In genomic region chrX:152327689-152328052, GRCm38 (mm10) we compare ENCODE assay signal across 8 mouse cellular contexts. TPM values are rescaled to one million over a fixed set of nuclear protein-coding genes. Genes with fewer than 3 reads are reported as not detected.
DNase-seq lines count a peak whose midpoint lies in the region; ATAC-seq and TF ChIP-seq lines count a peak whose summit lies in the region.

No protein-coding gene starts in this region.

- H3K4me2 ChIP-seq in liver, embryonic 11.5 days = peak overlapping the region; percentile 70
- peak overlapping the region; percentile 57 for H3K4me2 ChIP-seq in stomach, embryonic 16.5 days (ENCODE audit: low read depth, low read length)

- H3K4me1 ChIP-seq in cerebellum, adult 2 months (ENCODE audit: control insufficient read depth, insufficient read depth, low read length) = no peaks in the 10 kb centered on the region
- H3K4me1 ChIP-seq in spleen, adult 2 months (ENCODE audit: control insufficient read depth, insufficient read depth, insufficient read length) = no peaks in the 10 kb centered on the region
- H3K4me1 ChIP-seq in liver, embryonic 11.5 days (replicated peaks; ENCODE audit: control insufficient read depth, insufficient read depth, low read length) = no peaks in the 10 kb centered on the region
- H3K4me1 ChIP-seq in stomach, embryonic 16.5 days (ENCODE audit: control insufficient read depth, insufficient read depth, low read length) = no peaks in the 10 kb centered on the region

- no peak; the same call in 1 of the 2 replicates for ATAC-seq in liver, embryonic 11.5 days (replicated peaks; ENCODE audit: low FRiP score)
- ATAC-seq in stomach, embryonic 16.5 days (ENCODE audit: insufficient read depth, low FRiP score) = 0 out of 2 replicates have a peak, but pooled peaks have one; percentile 21

- TF ChIP-seq POLR2A in cerebellum, adult 2 months (IDR thresholded peaks at IDR 0.05; ENCODE audit: borderline replicate concordance, insufficient read depth, low read length) = no peak
- TF ChIP-seq POLR2A in spleen, adult 2 months (IDR thresholded peaks at IDR 0.05; ENCODE audit: low read depth, low read length) = no peak

- no peaks in the 10 kb centered on the region for H3K9me3 ChIP-seq in liver, embryonic 11.5 days (ENCODE audit: control insufficient read depth, low read length)
- no peaks in the 10 kb centered on the region for H3K9me3 ChIP-seq in stomach, embryonic 16.5 days (replicated peaks; ENCODE audit: control insufficient read depth, low read length)

- no peak for TF ChIP-seq CTCF in cerebellum, adult 2 months (IDR thresholded peaks at IDR 0.05; ENCODE audit: borderline replicate concordance, insufficient read depth, low read depth, low read length)
- TF ChIP-seq CTCF in spleen, adult 2 months (IDR thresholded peaks at IDR 0.05; ENCODE audit: extremely low read depth, insufficient read depth, insufficient read length, insufficient replicate concordance) = no peak

- H3K9ac ChIP-seq in liver, embryonic 11.5 days (ENCODE audit: low read depth, low read length) = 0 out of 2 replicates have a peak overlapping the region, but pooled peaks have one; percentile 0
- H3K9ac ChIP-seq in stomach, embryonic 16.5 days (ENCODE audit: low read length) = peak overlapping the region; percentile 48

- H3K4me3 ChIP-seq in cerebellum, adult 2 months (replicated peaks; ENCODE audit: insufficient read depth, low read depth, low read length) = peak overlapping the region; percentile 33
- H3K4me3 ChIP-seq in spleen, adult 2 months (ENCODE audit: extremely low read depth, insufficient read depth, insufficient read length) = peak overlapping the region; percentile 82
- H3K4me3 ChIP-seq in liver, embryonic 11.5 days (ENCODE audit: low read depth, low read length) = peak overlapping the region; percentile 66
- H3K4me3 ChIP-seq in stomach, embryonic 16.5 days (replicated peaks; ENCODE audit: low read length) = peak overlapping the region; percentile 62

- no peak for DNase-seq in cerebellum, adult 2 months
- no peak for DNase-seq in cerebellum, adult 11-12 months
- DNase-seq in spleen, adult 2 months (ENCODE audit: low read depth in 1 of 2, low spot score in 2 of 2) = no peak
- no peak for DNase-seq in spleen, postnatal 36 days (ENCODE audit: low spot score in 2 of 2)
- DNase-seq in liver, embryonic 11.5 days (ENCODE audit: low spot score) = no peak
- DNase-seq in adrenal gland, adult 2 months = no peak
- DNase-seq in cerebellum, postnatal 25 days = no peak

- H3K36me3 ChIP-seq in spleen, adult 2 months (ENCODE audit: control insufficient read depth, insufficient read depth, low read length) = no peaks in the 10 kb centered on the region
- H3K36me3 ChIP-seq in liver, embryonic 11.5 days (ENCODE audit: control insufficient read depth, insufficient read depth, low read length) = no peaks in the 10 kb centered on the region
- H3K36me3 ChIP-seq in stomach, embryonic 16.5 days (ENCODE audit: control insufficient read depth, insufficient read depth, low read length) = no peaks in the 10 kb centered on the region

- H3K27me3 ChIP-seq in cerebellum, adult 2 months (ENCODE audit: control insufficient read depth, insufficient read depth, low read length) = no peaks in the 10 kb centered on the region
- no peaks in the 10 kb centered on the region for H3K27me3 ChIP-seq in spleen, adult 2 months (ENCODE audit: control insufficient read depth, insufficient read depth, low read length)
- peaks cover 10% of the 10 kb centered on the region for H3K27me3 ChIP-seq in liver, embryonic 11.5 days (replicated peaks; ENCODE audit: control insufficient read depth, insufficient read depth, low read length)
- H3K27me3 ChIP-seq in stomach, embryonic 16.5 days (ENCODE audit: control insufficient read depth, insufficient read depth, low read length) = peaks cover 9% of the 10 kb centered on the region; the same call in 1 of the 2 replicates

- WGBS in cerebellum, adult 2 months = 14% methylated on average over 8 of the region's 8 CpGs
- whole genome bisulfite sequencing in spleen, adult 2 months = 35% methylated on average over 8 of the region's 8 CpGs
- 19% methylated on average over 8 of the region's 8 CpGs for WGBS in liver, embryonic 11.5 days
- WGBS in stomach, embryonic 16.5 days = 18% methylated on average over 8 of the region's 8 CpGs

- no peak overlapping the region for H3K27ac ChIP-seq in cerebellum, adult 2 months (ENCODE audit: insufficient read depth, low read length)
- 0 out of 2 replicates have a peak overlapping the region, but pooled peaks have one; percentile 9 for H3K27ac ChIP-seq in spleen, adult 2 months (ENCODE audit: insufficient read depth, low read length)
- no peak overlapping the region for H3K27ac ChIP-seq in liver, embryonic 11.5 days (ENCODE audit: low read depth, low read length)
- no peak overlapping the region; the same call in 1 of the 2 replicates for H3K27ac ChIP-seq in stomach, embryonic 16.5 days (ENCODE audit: low read length)

RNA-seq across cellular contexts. Expression of gene Kantr, which starts 0.4 kb away (rescaled TPM):
- 25.5 and 28.8 TPM in 2 replicates for polyA plus RNA-seq in cerebellum, adult 2 months (2012; rRNA removed)
- polyA plus RNA-seq in spleen, adult 2 months (2012; rRNA removed) = 5.0 and 6.1 TPM in 2 replicates
- polyA plus RNA-seq in liver, embryonic 11.5 days (2014; fragmentation: Nextera tagmentation; extraction: Ambion mirVana) = 9.4 and 9.5 TPM in 2 replicates
- 13.8 and 14.8 TPM in 2 replicates for polyA plus RNA-seq in stomach, embryonic 16.5 days (2015; fragmentation: Nextera tagmentation; extraction: Ambion mirVana)
- total RNA-seq in adrenal gland, adult 2 months (2021) = 10 to 100 TPM in 1 of 2 experiments, 1 to 10 TPM in 1; 9.0 to 12.0 TPM
- 5.1 and 6.5 TPM in 2 replicates for polyA plus RNA-seq in adrenal gland, adult 2 months (2012; rRNA removed)

RNA-seq across cellular contexts. Expression of gene Tspyl2, which starts 14.6 kb away (rescaled TPM):
- 191 and 195 TPM in 2 replicates for polyA plus RNA-seq in cerebellum, adult 2 months (2012; rRNA removed)
- polyA plus RNA-seq in spleen, adult 2 months (2012; rRNA removed) = 18.4 and 18.9 TPM in 2 replicates
- 14.6 and 16.1 TPM in 2 replicates for polyA plus RNA-seq in liver, embryonic 11.5 days (2014; fragmentation: Nextera tagmentation; extraction: Ambion mirVana)
- polyA plus RNA-seq in stomach, embryonic 16.5 days (2015; fragmentation: Nextera tagmentation; extraction: Ambion mirVana) = 23.5 and 28.7 TPM in 2 replicates
- total RNA-seq in adrenal gland, adult 2 months (2021) = 10 to 100 TPM; 42.2 to 46.3 TPM
- polyA plus RNA-seq in adrenal gland, adult 2 months (2012; rRNA removed) = 37.7 and 41.5 TPM in 2 replicates

RNA-seq across cellular contexts. Expression of gene Gpr173, which starts 40.8 kb away (rescaled TPM):
- polyA plus RNA-seq in cerebellum, adult 2 months (2012; rRNA removed) = 18.3 and 21.0 TPM in 2 replicates
- polyA plus RNA-seq in spleen, adult 2 months (2012; rRNA removed) = 0.82 and 1.2 TPM in 2 replicates
- 1.0 and 1.4 TPM in 2 replicates for polyA plus RNA-seq in liver, embryonic 11.5 days (2014; fragmentation: Nextera tagmentation; extraction: Ambion mirVana)
- 3.5 and 4.1 TPM in 2 replicates for polyA plus RNA-seq in stomach, embryonic 16.5 days (2015; fragmentation: Nextera tagmentation; extraction: Ambion mirVana)
- 1 to 10 TPM; 1.6 to 1.8 TPM for total RNA-seq in adrenal gland, adult 2 months (2021)
- 1.3 and 3.3 TPM in 2 replicates for polyA plus RNA-seq in adrenal gland, adult 2 months (2012; rRNA removed)
